Mouse (Mus musculus) embryonic facial prominence, embryonic 12.5 days (tissue): Measurements from ENCODE around the gene Pdzph1. TPM values are rescaled to one million over a fixed set of nuclear protein-coding genes. Genes with fewer than 3 reads are reported as not detected.

Experiments used
- ATAC-seq: fragments of 200-750 bp; cut with Nextera tagmentation; 2 replicates; pipeline ENCODE4 v1.8.0; 2017; ENCODE audit not compliant: insufficient number of reproducible peaks, insufficient read depth, low FRiP score, low TSS enrichment
- H3K27ac ChIP-seq: fragments of 300-500 bp; sonication (generic); 2 replicates; pipeline ENCODE4 v1.5.1; 2016; ENCODE audit warnings: mild to moderate bottlenecking
- H3K27me3 ChIP-seq: fragments of 300-500 bp; sonication (generic); 2 replicates; pipeline ENCODE4 v1.6.1; 2016; ENCODE audit warnings: mild to moderate bottlenecking, moderate library complexity
- H3K36me3 ChIP-seq: fragments of 300-500 bp; sonication (generic); 2 replicates; pipeline ENCODE4 v1.6.1; 2016; ENCODE audit warnings: mild to moderate bottlenecking
- H3K4me1 ChIP-seq: fragments of 300-500 bp; sonication (generic); 2 replicates; pipeline ENCODE4 v1.6.1; 2016
- H3K4me2 ChIP-seq: fragments of 300-500 bp; sonication (generic); replicated peaks from 2 replicates; pipeline ENCODE4 v1.6.1; 2016; ENCODE audit warnings: mild to moderate bottlenecking, moderate library complexity
- H3K4me3 ChIP-seq: fragments of 300-500 bp; sonication (generic); 2 replicates; pipeline ENCODE4 v1.5.1; 2016; ENCODE audit warnings: mild to moderate bottlenecking
- H3K9ac ChIP-seq: fragments of 300-500 bp; sonication (generic); 2 replicates; pipeline ENCODE4 v1.6.1; 2016; ENCODE audit warnings: mild to moderate bottlenecking, moderate library complexity
- H3K9me3 ChIP-seq: fragments of 300-500 bp; sonication (generic); 2 replicates; pipeline ENCODE4 v1.6.1; 2016; ENCODE audit warnings: mild to moderate bottlenecking, moderate library complexity
- WGBS: fragments of 180-500 bp; shearing (Covaris S2); methylation state at CpG from one replicate; pipeline ENCODE4 v1.1.7; 2016; 5-methylcytosine and 5-hydroxymethylcytosine counted together
- polyA plus RNA-seq: library from polyadenylated mRNA; unstranded; fragments of >200 nt; fragmentation: Nextera tagmentation; extraction: Ambion mirVana; gene quantifications from 2 replicates; pipeline ENCODE4 v1.2.1, GENCODE M21; 2016

The Pdzph1 gene
- polyA plus RNA-seq, 1 experiment from 2014 or later: 0.67 TPM

GRCm38 (mm10) chr17:58957055-58957454 lies 34.1 kb downstream of the Pdzph1 start:
- 79% methylated on average over 1 of the region's 1 CpGs for WGBS
- no peak for ATAC-seq
- Histone ChIP-seq H3K9ac (no peak overlapping the region), H3K27ac (no peak overlapping the region), H3K27me3 (no peaks in the 10 kb centered on the region), H3K9me3 (no peaks in the 10 kb centered on the region), H3K36me3 (no peaks in the 10 kb centered on the region), H3K4me2 (no peak overlapping the region), H3K4me3 (no peak overlapping the region), H3K4me1 (no peaks in the 10 kb centered on the region)

- no peaks in the 10 kb centered on the region for H3K9me3 ChIP-seq
- no peak for ATAC-seq
- H3K4me1 ChIP-seq: no peaks in the 10 kb centered on the region
- no peak overlapping the region for H3K4me2 ChIP-seq
- H3K27me3 ChIP-seq: no peaks in the 10 kb centered on the region
- WGBS: 78% methylated on average over 10 of the region's 10 CpGs
- no peaks in the 10 kb centered on the region for H3K36me3 ChIP-seq
- H3K4me3 ChIP-seq: no peak overlapping the region
- no peak overlapping the region for H3K27ac ChIP-seq
- no peak overlapping the region for H3K9ac ChIP-seq
Observed at GRCm38 (mm10) chr17:58943015-58943822, 48.0 kb downstream of the Pdzph1 start.

- Histone ChIP-seq H3K4me1 (no peaks in the 10 kb centered on the region), H3K9ac (no peak overlapping the region), H3K27me3 (no peaks in the 10 kb centered on the region), H3K27ac (no peak overlapping the region), H3K36me3 (no peaks in the 10 kb centered on the region), H3K9me3 (no peaks in the 10 kb centered on the region), H3K4me3 (no peak overlapping the region), H3K4me2 (no peak overlapping the region)
- WGBS: 92% methylated on average over 1 of the region's 1 CpGs
- no peak for ATAC-seq
Observed at GRCm38 (mm10) chr17:58938598-58938997, 52.6 kb downstream of the Pdzph1 start.

GRCm38 (mm10) chr17:58937533-58937932 lies 53.6 kb downstream of the Pdzph1 start:
- 49% methylated on average over 4 of the region's 4 CpGs for WGBS
- Histone ChIP-seq H3K9me3 (no peaks in the 10 kb centered on the region), H3K27me3 (no peaks in the 10 kb centered on the region), H3K36me3 (no peaks in the 10 kb centered on the region), H3K27ac (no peak overlapping the region), H3K4me2 (no peak overlapping the region), H3K4me1 (no peaks in the 10 kb centered on the region), H3K9ac (no peak overlapping the region), H3K4me3 (no peak overlapping the region)
- no peak for ATAC-seq

- WGBS: 43% methylated on average over 1 of the region's 1 CpGs
- ATAC-seq: no peak
- H3K4me2 ChIP-seq: no peak overlapping the region
Observed at GRCm38 (mm10) chr17:58932983-58933280, 58.2 kb downstream of the Pdzph1 start.

GRCm38 (mm10) chr17:58932279-58932982 lies 58.7 kb downstream of the Pdzph1 start:
- Histone ChIP-seq H3K36me3 (no peaks in the 10 kb centered on the region), H3K27ac (no peak overlapping the region), H3K9ac (no peak overlapping the region), H3K4me3 (no peak overlapping the region), H3K4me1 (no peaks in the 10 kb centered on the region), H3K4me2 (no peak overlapping the region), H3K9me3 (no peaks in the 10 kb centered on the region), H3K27me3 (no peaks in the 10 kb centered on the region)
- 9% methylated on average over 2 of the region's 2 CpGs for WGBS
- no peak for ATAC-seq

More at GRCm38 (mm10) chr17:58932983-58933280, 58.2 kb downstream of the Pdzph1 start:
- no peaks in the 10 kb centered on the region for H3K9me3 ChIP-seq
- no peak overlapping the region for H3K27ac ChIP-seq
- no peak overlapping the region for H3K4me3 ChIP-seq
- H3K9ac ChIP-seq: no peak overlapping the region
- no peaks in the 10 kb centered on the region for H3K27me3 ChIP-seq
- no peaks in the 10 kb centered on the region for H3K4me1 ChIP-seq
- no peaks in the 10 kb centered on the region for H3K36me3 ChIP-seq

- Histone ChIP-seq H3K27me3 (no peaks in the 10 kb centered on the region), H3K4me2 (no peak overlapping the region), H3K27ac (no peak overlapping the region), H3K36me3 (no peaks in the 10 kb centered on the region), H3K4me1 (no peaks in the 10 kb centered on the region), H3K4me3 (no peak overlapping the region), H3K9ac (no peak overlapping the region), H3K9me3 (no peaks in the 10 kb centered on the region)
- WGBS: 74% methylated on average over 10 of the region's 10 CpGs
- no peak for ATAC-seq
Observed at GRCm38 (mm10) chr17:58924754-58925546, 66.2 kb downstream of the Pdzph1 start.

- H3K4me3 ChIP-seq: no peak overlapping the region
- 70% methylated on average over 11 of the region's 11 CpGs for WGBS
- H3K4me1 ChIP-seq: no peaks in the 10 kb centered on the region
- H3K36me3 ChIP-seq: no peaks in the 10 kb centered on the region
- H3K9ac ChIP-seq: no peak overlapping the region
- H3K27ac ChIP-seq: no peak overlapping the region
- H3K9me3 ChIP-seq: no peaks in the 10 kb centered on the region
- H3K27me3 ChIP-seq: no peaks in the 10 kb centered on the region
- no peak overlapping the region for H3K4me2 ChIP-seq
- 0 out of 2 replicates have a peak, but pooled peaks have one; percentile 41 for ATAC-seq
Observed at GRCm38 (mm10) chr17:58923901-58924476, 67.2 kb downstream of the Pdzph1 start.

- Histone ChIP-seq H3K9me3 (no peaks in the 10 kb centered on the region), H3K4me3 (no peak overlapping the region), H3K4me2 (no peak overlapping the region), H3K27me3 (no peaks in the 10 kb centered on the region), H3K36me3 (no peaks in the 10 kb centered on the region), H3K4me1 (no peaks in the 10 kb centered on the region), H3K9ac (no peak overlapping the region), H3K27ac (no peak overlapping the region)
- WGBS: 83% methylated on average over 7 of the region's 7 CpGs
- no peak for ATAC-seq
Observed at GRCm38 (mm10) chr17:58923316-58923866, 67.8 kb downstream of the Pdzph1 start.

GRCm38 (mm10) chr17:58922821-58923220 lies 68.4 kb downstream of the Pdzph1 start:
- Histone ChIP-seq H3K36me3 (no peaks in the 10 kb centered on the region), H3K4me3 (no peak overlapping the region), H3K9ac (no peak overlapping the region), H3K27me3 (no peaks in the 10 kb centered on the region), H3K27ac (no peak overlapping the region), H3K4me1 (no peaks in the 10 kb centered on the region), H3K9me3 (no peaks in the 10 kb centered on the region), H3K4me2 (no peak overlapping the region)
- 85% methylated on average over 2 of the region's 2 CpGs for WGBS
- ATAC-seq: no peak

GRCm38 (mm10) chr17:58919927-58920326 lies 71.2 kb downstream of the Pdzph1 start:
- ATAC-seq: no peak
- Histone ChIP-seq H3K27me3 (no peaks in the 10 kb centered on the region), H3K9me3 (no peaks in the 10 kb centered on the region), H3K4me3 (no peak overlapping the region), H3K4me1 (no peaks in the 10 kb centered on the region), H3K36me3 (no peaks in the 10 kb centered on the region), H3K27ac (no peak overlapping the region), H3K4me2 (no peak overlapping the region), H3K9ac (no peak overlapping the region)
- 63% methylated on average over 4 of the region's 4 CpGs for WGBS
